8 mouse cellular contexts compared by ENCODE assay signal in the genomic region with DNA sequence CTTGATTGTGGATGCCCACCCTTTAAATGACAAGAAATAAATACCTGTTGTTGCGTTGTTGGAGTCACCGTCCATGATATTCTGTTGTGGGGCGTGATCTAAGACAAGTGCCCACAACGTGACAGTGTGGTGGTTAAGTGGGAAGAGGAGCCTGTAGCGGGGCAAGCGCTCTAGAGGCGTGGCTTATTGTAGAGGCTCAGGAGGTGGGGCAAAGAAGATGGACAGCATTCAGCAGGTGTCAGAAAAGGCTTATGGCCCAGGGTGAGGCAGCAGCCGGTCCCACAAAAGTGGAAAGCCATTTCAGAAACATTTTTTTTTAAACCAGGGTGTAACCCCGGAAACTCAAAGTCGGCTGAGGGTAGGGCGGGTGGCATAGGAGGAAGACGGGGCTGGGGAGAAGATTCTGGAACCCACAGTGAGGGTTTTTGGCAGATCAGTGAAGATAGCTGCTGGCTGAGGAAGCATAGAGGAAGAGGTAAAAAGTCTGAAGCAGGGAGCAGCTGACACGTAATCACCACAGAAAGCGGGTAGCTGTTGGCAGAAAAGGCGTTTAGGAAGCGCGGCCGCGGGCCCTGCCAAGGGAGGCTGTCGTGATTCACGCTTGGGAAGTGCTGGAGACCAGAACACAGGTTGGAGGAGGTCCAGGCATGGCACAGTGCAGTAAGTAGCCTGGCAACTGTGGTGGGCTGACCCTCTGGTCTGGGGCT. TPM values are rescaled to one million over a fixed set of nuclear protein-coding genes. Genes with fewer than 3 reads are reported as not detected.
DNase-seq lines count a peak whose midpoint lies in the region; ATAC-seq and TF ChIP-seq lines count a peak whose summit lies in the region.

No protein-coding gene starts in this region.

- peak; percentile 69 for DNase-seq in hindbrain, embryonic 14.5 days (ENCODE audit: low spot score)
- DNase-seq in ES-CJ7 (ENCODE audit: low read depth, low spot score): peak; percentile 27
- peak; percentile 65 for DNase-seq in cerebellum, adult 9-11 months
- peak; percentile 40 for DNase-seq in heart, postnatal 4 days
- peak; percentile 72 to 78 for DNase-seq in left cerebral cortex, postnatal 10 days (ENCODE audit: extremely low spot score in 1 of 2, low spot score in 2 of 2)

- H3K4me2 ChIP-seq in hindbrain, embryonic 14.5 days (replicated peaks): no peak overlapping the region
- H3K4me2 ChIP-seq in hindbrain, embryonic 12.5 days (replicated peaks): no peak overlapping the region
- no peak overlapping the region for H3K4me2 ChIP-seq in intestine, postnatal 0 days (replicated peaks; ENCODE audit: low read depth)

- H3K36me3 ChIP-seq in hindbrain, embryonic 14.5 days (replicated peaks; ENCODE audit: control insufficient read depth, insufficient read depth): no peaks in the 10 kb centered on the region
- no peaks in the 10 kb centered on the region for H3K36me3 ChIP-seq in hindbrain, embryonic 12.5 days
- H3K36me3 ChIP-seq in small intestine, adult 2 months (ENCODE audit: control insufficient read depth, insufficient read depth, low read length): no peaks in the 10 kb centered on the region
- H3K36me3 ChIP-seq in intestine, postnatal 0 days (ENCODE audit: control insufficient read depth, insufficient read depth): no peaks in the 10 kb centered on the region

- H3K4me3 ChIP-seq in hindbrain, embryonic 14.5 days (replicated peaks; ENCODE audit: low read length): no peak overlapping the region
- no peak overlapping the region for H3K4me3 ChIP-seq in hindbrain, embryonic 12.5 days
- peak overlapping the region; percentile 32 for H3K4me3 ChIP-seq in small intestine, adult 2 months (ENCODE audit: low read depth, low read length)
- no peak overlapping the region for H3K4me3 ChIP-seq in intestine, postnatal 0 days (ENCODE audit: low read depth, low read length)

- TF ChIP-seq POLR2A in small intestine, adult 2 months (IDR thresholded peaks at IDR 0.05; ENCODE audit: low read depth, low read length): no peak

- no peaks in the 10 kb centered on the region for H3K4me1 ChIP-seq in hindbrain, embryonic 14.5 days (replicated peaks; ENCODE audit: control insufficient read depth, insufficient read depth, low read length)
- no peaks in the 10 kb centered on the region for H3K4me1 ChIP-seq in hindbrain, embryonic 12.5 days
- peaks cover 5% of the 10 kb centered on the region for H3K4me1 ChIP-seq in small intestine, adult 2 months (ENCODE audit: control insufficient read depth, insufficient read depth, insufficient read length, low read length)
- H3K4me1 ChIP-seq in intestine, postnatal 0 days (replicated peaks; ENCODE audit: control insufficient read depth, insufficient read depth, low read length): no peaks in the 10 kb centered on the region

- H3K27me3 ChIP-seq in hindbrain, embryonic 14.5 days (ENCODE audit: control insufficient read depth, insufficient read depth, low read length): no peaks in the 10 kb centered on the region
- peaks cover 2% of the 10 kb centered on the region; the same call in 1 of the 2 replicates for H3K27me3 ChIP-seq in hindbrain, embryonic 12.5 days
- no peaks in the 10 kb centered on the region for H3K27me3 ChIP-seq in small intestine, adult 2 months (ENCODE audit: control insufficient read depth, insufficient read depth, low read length)
- no peaks in the 10 kb centered on the region for H3K27me3 ChIP-seq in intestine, postnatal 0 days (replicated peaks; ENCODE audit: control insufficient read depth, insufficient read depth, low read length)

- peak; percentile 71; the same call in 1 of the 2 replicates for ATAC-seq in hindbrain, embryonic 14.5 days (ENCODE audit: low FRiP score)
- ATAC-seq in hindbrain, embryonic 12.5 days (ENCODE audit: low FRiP score): no peak
- no peak for ATAC-seq in intestine, postnatal 0 days

- H3K27ac ChIP-seq in hindbrain, embryonic 14.5 days: peak overlapping the region; percentile 9; the same call in 1 of the 2 replicates
- no peak overlapping the region for H3K27ac ChIP-seq in hindbrain, embryonic 12.5 days
- H3K27ac ChIP-seq in small intestine, adult 2 months (ENCODE audit: insufficient read depth, low read depth, low read length): no peak overlapping the region
- H3K27ac ChIP-seq in intestine, postnatal 0 days (ENCODE audit: low read depth, low read length): no peak overlapping the region

- WGBS in hindbrain, embryonic 14.5 days: 76% methylated on average over 21 of the region's 21 CpGs
- 84% methylated on average over 21 of the region's 21 CpGs for WGBS in hindbrain, embryonic 12.5 days
- 65% methylated on average over 21 of the region's 21 CpGs for WGBS in small intestine, adult 2 months
- 77% methylated on average over 21 of the region's 21 CpGs for WGBS in intestine, postnatal 0 days

- no peak for TF ChIP-seq CTCF in small intestine, adult 2 months (IDR thresholded peaks at IDR 0.05; ENCODE audit: extremely low read depth, insufficient read length, insufficient replicate concordance, low read depth, low read length)
- no peak for TF ChIP-seq CTCF in intestine, postnatal 0 days (IDR thresholded peaks at IDR 0.05; ENCODE audit: low read depth)

- no peaks in the 10 kb centered on the region for H3K9me3 ChIP-seq in hindbrain, embryonic 14.5 days (ENCODE audit: control insufficient read depth, low read length)
- no peaks in the 10 kb centered on the region for H3K9me3 ChIP-seq in hindbrain, embryonic 12.5 days (replicated peaks)
- no peaks in the 10 kb centered on the region for H3K9me3 ChIP-seq in intestine, postnatal 0 days (ENCODE audit: control insufficient read depth)

- H3K9ac ChIP-seq in hindbrain, embryonic 14.5 days: no peak overlapping the region
- no peak overlapping the region for H3K9ac ChIP-seq in hindbrain, embryonic 12.5 days
- H3K9ac ChIP-seq in intestine, postnatal 0 days (ENCODE audit: low read depth, low read length): no peak overlapping the region

- intact Hi-C loops in left cerebral cortex, postnatal 10 days (cut with DNase I): no loop called here

RNA-seq across cellular contexts. Expression of gene Inpp5d, which starts 12.6 kb away (rescaled TPM):
- 3.4 and 4.6 TPM in 2 replicates for polyA plus RNA-seq in hindbrain, embryonic 14.5 days (2014; fragmentation: Nextera tagmentation; extraction: Ambion mirVana)
- 4.9 and 5.5 TPM in 2 replicates for polyA plus RNA-seq in hindbrain, embryonic 12.5 days (2016; fragmentation: Nextera tagmentation; extraction: Ambion mirVana)
- 10 to 100 TPM; 10.7 to 15.6 TPM for total RNA-seq in heart, postnatal 4 days (2021)
- 10 to 100 TPM; 14.1 to 17.8 TPM for total RNA-seq in left cerebral cortex, postnatal 10 days (2021)
- polyA plus RNA-seq in small intestine, adult 2 months (2012; rRNA removed): 24.6 and 36.0 TPM in 2 replicates
- 2.5 and 3.1 TPM in 2 replicates for polyA plus RNA-seq in intestine, postnatal 0 days (2015; fragmentation: Nextera tagmentation; extraction: Ambion mirVana)

RNA-seq across cellular contexts. Expression of gene Ngef, which starts 33.9 kb away (rescaled TPM):
- 15.4 and 19.0 TPM in 2 replicates for polyA plus RNA-seq in hindbrain, embryonic 14.5 days (2014; fragmentation: Nextera tagmentation; extraction: Ambion mirVana)
- 4.8 and 5.9 TPM in 2 replicates for polyA plus RNA-seq in hindbrain, embryonic 12.5 days (2016; fragmentation: Nextera tagmentation; extraction: Ambion mirVana)
- under 1 TPM; 0.29 to 0.41 TPM for total RNA-seq in heart, postnatal 4 days (2021)
- 100 to 1,000 TPM; 198 to 200 TPM for total RNA-seq in left cerebral cortex, postnatal 10 days (2021)
- polyA plus RNA-seq in small intestine, adult 2 months (2012; rRNA removed): 8.1 and 24.1 TPM in 2 replicates
- 13.3 and 14.0 TPM in 2 replicates for polyA plus RNA-seq in intestine, postnatal 0 days (2015; fragmentation: Nextera tagmentation; extraction: Ambion mirVana)
